Mouse (Mus musculus) kidney, embryonic 15.5 days (tissue): ENCODE measurements at regions not wholly inside any gene's neighbourhood (a gene's known extent, or its start where the extent isn't known, plus 50 kb on each side); places are given as distances from the start of the nearest gene placed in this dataset.
A peak's percentile ranks its signal among the peaks of the same experiment; 100 is the strongest.

Experiments
- ATAC-seq: fragments of 200-750 bp; cut with Nextera tagmentation; replicated peaks from 2 replicates; pipeline ENCODE4 v1.8.0; 2017; ENCODE audit warnings: moderate TSS enrichment; ENCODE audit not compliant: low FRiP score
- H3K27ac ChIP-seq: fragments of 300-500 bp; sonication (generic); 2 replicates; pipeline ENCODE4 v1.5.1; 2015; ENCODE audit warnings: mild to moderate bottlenecking, inconsistent platforms
- H3K27me3 ChIP-seq: fragments of 300-500 bp; sonication (generic); 2 replicates; pipeline ENCODE4 v1.6.1; 2015; ENCODE audit warnings: inconsistent platforms
- H3K36me3 ChIP-seq: fragments of 300-500 bp; sonication (generic); 2 replicates; pipeline ENCODE4 v1.6.1; 2015; ENCODE audit warnings: inconsistent platforms
- H3K4me1 ChIP-seq: fragments of 300-500 bp; sonication (generic); 2 replicates; pipeline ENCODE4 v1.6.1; 2015; ENCODE audit warnings: inconsistent platforms
- H3K4me2 ChIP-seq: fragments of 300-500 bp; sonication (generic); 2 replicates; pipeline ENCODE4 v1.6.1; 2015; ENCODE audit warnings: moderate library complexity, mild to moderate bottlenecking, inconsistent platforms
- H3K4me3 ChIP-seq: fragments of 300-500 bp; sonication (generic); replicated peaks from 2 replicates; pipeline ENCODE4 v1.5.1; 2015; ENCODE audit warnings: mild to moderate bottlenecking, inconsistent platforms
- H3K9ac ChIP-seq: fragments of 300-500 bp; sonication (generic); 2 replicates; pipeline ENCODE4 v1.6.1; 2015; ENCODE audit warnings: mild to moderate bottlenecking, inconsistent platforms
- H3K9me3 ChIP-seq: fragments of 300-500 bp; sonication (generic); replicated peaks from 2 replicates; pipeline ENCODE4 v1.6.1; 2016; ENCODE audit warnings: inconsistent platforms
- WGBS: fragments of 180-500 bp; shearing (Covaris S2); methylation state at CpG from one replicate; pipeline ENCODE4 v1.1.7; 2015; ENCODE audit warnings: mixed read lengths; 5-methylcytosine and 5-hydroxymethylcytosine counted together

DNA sequence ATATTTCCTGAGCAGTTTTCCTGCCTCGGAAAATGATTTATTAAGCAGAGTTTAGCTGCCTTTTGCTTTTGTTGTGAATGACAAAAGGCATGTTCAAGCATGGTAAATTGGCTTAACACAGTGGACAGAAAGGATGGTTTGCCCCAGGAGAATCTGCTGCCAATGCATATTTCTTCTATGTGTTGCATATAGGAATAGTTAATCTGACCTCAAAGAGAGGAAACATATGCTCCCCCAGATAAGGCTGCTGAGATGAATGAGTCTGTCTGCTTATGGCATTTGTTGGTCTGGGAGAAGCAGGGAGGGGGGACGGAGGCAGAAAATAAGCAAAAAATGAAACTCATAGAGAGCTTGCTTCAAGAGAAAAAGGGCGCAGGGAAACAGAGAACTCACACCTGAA, 638.9 kb downstream of the Stpg2 start:
- no peak for ATAC-seq
- 76% methylated on average over 3 of the region's 3 CpGs for WGBS

DNA sequence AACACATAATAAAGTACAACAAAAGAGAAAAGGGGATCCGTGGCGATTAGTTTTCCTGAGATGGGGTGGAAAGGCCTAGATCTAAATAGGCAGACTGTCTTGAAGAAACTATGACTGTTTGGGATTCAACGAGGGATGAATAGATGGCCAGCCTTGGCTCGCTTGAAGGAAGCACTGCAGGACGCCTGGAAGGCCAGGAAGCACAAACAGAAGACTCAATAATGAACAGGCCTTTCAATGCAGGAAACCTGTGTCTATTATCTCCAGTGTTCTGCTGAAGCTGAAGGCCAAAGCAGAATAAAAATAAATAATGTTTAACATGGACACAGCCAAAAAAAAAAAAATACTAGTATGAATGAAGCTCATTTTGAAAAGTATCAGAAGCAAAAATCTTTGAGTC, 642.3 kb downstream of the Stpg2 start:
- no peak overlapping the region for H3K27ac ChIP-seq
- no peaks in the 10 kb centered on the region for H3K27me3 ChIP-seq
- H3K9me3 ChIP-seq: no peaks in the 10 kb centered on the region
- WGBS: 66% methylated on average over 5 of the region's 5 CpGs
- no peak overlapping the region for H3K4me3 ChIP-seq
- no peak overlapping the region for H3K9ac ChIP-seq
- no peaks in the 10 kb centered on the region for H3K36me3 ChIP-seq
- H3K4me2 ChIP-seq: no peak overlapping the region
- ATAC-seq: no peak
- H3K4me1 ChIP-seq: no peaks in the 10 kb centered on the region

More for the DNA sequence above, 638.9 kb downstream of the Stpg2 start:
- H3K36me3 ChIP-seq: no peaks in the 10 kb centered on the region
- H3K4me1 ChIP-seq: no peaks in the 10 kb centered on the region
- H3K9me3 ChIP-seq: no peaks in the 10 kb centered on the region
- no peaks in the 10 kb centered on the region for H3K27me3 ChIP-seq
- H3K27ac ChIP-seq: no peak overlapping the region
- H3K4me3 ChIP-seq: no peak overlapping the region
- no peak overlapping the region for H3K4me2 ChIP-seq
- no peak overlapping the region for H3K9ac ChIP-seq

DNA sequence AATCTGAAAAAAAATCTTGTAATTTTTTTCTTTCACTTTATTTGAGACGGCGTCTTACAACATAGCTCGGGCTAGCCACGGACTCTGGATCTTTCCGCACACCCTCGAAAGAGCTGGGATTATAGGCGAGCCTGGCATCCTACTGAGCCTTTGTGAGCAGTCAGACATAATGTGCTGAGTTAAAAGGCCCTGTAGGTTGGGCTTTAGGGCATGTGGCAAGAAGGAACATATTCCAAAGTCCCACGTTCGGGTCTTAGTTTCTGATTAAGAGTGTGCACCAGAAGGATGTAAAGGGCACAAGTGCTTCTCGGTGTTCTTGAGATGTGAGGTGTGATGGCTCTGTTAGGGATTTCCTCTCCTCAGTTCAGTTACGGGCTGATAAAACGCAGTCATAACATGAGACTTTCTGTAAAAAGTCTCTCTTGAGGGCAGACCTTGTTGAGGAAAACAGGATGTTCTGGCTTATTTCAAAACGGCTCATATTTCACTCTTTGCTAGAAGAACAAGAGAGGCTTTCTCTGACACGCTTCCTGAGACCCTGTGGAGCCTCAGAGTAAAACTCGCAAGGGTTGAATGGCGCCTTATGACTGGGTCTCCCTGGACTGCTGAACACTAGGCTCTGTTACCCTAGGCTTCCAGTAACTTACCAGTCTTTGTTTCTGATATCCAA, 654.6 kb downstream of the Stpg2 start:
- 44% methylated on average over 16 of the region's 16 CpGs for WGBS
- ATAC-seq: peak; percentile 91
- Histone ChIP-seq H3K9me3 (no peaks in the 10 kb centered on the region), H3K36me3 (no peaks in the 10 kb centered on the region), H3K27me3 (no peaks in the 10 kb centered on the region), H3K4me1 (peaks cover 16% of the 10 kb centered on the region), H3K9ac (no peak overlapping the region), H3K27ac (peak overlapping the region; percentile 28; the same call in 1 of the 2 replicates), H3K4me3 (no peak overlapping the region), H3K4me2 (peak overlapping the region; percentile 43)

DNA sequence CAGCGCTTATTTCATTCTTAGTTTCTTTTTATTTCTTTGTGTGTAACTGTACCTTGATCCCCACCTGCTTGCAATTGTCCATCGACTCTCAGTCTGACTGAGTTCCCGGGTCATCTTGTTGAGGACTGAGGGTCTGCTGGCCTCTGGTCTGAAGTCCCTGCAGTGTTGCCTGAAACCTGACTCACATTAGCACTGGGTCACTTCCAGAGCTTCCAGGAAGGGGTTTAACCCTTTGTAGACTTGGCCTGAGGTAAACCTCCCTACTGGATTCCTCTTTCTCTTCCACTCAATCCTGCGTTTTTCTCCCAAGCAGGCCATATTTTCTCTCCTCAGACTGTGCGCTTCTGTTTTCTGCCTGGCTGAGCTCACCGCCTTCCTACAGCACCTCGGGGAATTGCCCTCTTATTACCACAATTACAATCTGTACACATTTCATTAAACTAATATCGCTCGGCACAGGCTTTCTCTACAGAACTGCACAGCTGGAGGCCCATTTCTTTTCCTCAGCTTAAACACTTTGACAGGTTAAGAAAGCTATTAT, 655.4 kb downstream of the Stpg2 start:
- H3K27ac ChIP-seq: no peak overlapping the region
- H3K4me2 ChIP-seq: peak overlapping the region; percentile 43
- H3K4me1 ChIP-seq: peaks cover 16% of the 10 kb centered on the region
- no peak overlapping the region for H3K9ac ChIP-seq
- peak; percentile 84 for ATAC-seq
- no peaks in the 10 kb centered on the region for H3K36me3 ChIP-seq
- no peak overlapping the region for H3K4me3 ChIP-seq
- H3K27me3 ChIP-seq: no peaks in the 10 kb centered on the region
- WGBS: 15% methylated on average over 9 of the region's 9 CpGs
- H3K9me3 ChIP-seq: no peaks in the 10 kb centered on the region

DNA sequence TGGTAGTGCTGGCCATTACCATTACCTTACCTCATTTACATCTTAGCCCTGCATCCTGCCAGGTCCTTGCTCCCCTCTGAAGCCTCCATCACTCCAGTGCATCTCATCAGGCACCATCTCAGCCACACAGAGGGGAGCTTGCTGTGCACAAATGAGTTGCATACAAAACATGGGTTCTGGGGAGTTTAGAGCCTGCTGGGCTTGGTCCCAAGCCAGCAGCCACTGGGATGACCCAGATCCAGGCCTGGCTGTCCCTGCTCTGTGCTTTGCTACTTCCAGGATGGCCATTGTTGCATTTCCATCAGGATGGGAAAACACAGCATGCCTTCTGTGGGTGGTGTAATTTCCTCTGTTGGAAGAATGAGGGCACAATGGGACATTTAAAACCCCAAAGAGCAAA, 660.8 kb downstream of the Stpg2 start:
- H3K9ac ChIP-seq: no peak overlapping the region
- H3K27ac ChIP-seq: no peak overlapping the region
- H3K4me2 ChIP-seq: no peak overlapping the region
- peaks cover under 1% of the 10 kb centered on the region; the same call in 1 of the 2 replicates for H3K4me1 ChIP-seq
- H3K4me3 ChIP-seq: no peak overlapping the region
- no peaks in the 10 kb centered on the region for H3K9me3 ChIP-seq
- no peak for ATAC-seq
- H3K36me3 ChIP-seq: no peaks in the 10 kb centered on the region
- H3K27me3 ChIP-seq: no peaks in the 10 kb centered on the region

DNA sequence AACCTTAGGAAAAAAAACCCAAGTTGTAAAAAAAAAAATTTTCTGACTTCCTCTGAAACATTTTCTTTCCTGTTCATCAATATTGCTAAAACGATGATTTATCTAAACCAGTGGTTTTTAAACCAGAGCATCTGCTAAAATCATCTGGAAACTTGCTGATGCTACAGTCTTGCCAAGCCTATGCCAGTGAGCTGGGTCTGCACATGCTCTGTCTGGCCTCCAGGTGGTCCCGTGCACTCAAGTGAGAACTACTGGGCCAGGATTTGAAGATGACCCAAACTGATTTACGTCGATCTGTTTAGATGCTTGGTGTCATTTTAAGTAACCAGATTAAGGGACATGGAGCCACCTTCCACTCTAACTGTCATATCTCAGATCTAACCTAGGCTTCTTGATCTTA, 661.5 kb downstream of the Stpg2 start:
- no peak overlapping the region for H3K4me2 ChIP-seq
- 84% methylated on average over 4 of the region's 4 CpGs for WGBS
- no peaks in the 10 kb centered on the region for H3K4me1 ChIP-seq
- no peak for ATAC-seq
- H3K4me3 ChIP-seq: no peak overlapping the region
- no peaks in the 10 kb centered on the region for H3K9me3 ChIP-seq
- H3K9ac ChIP-seq: no peak overlapping the region
- H3K36me3 ChIP-seq: no peaks in the 10 kb centered on the region
- no peaks in the 10 kb centered on the region for H3K27me3 ChIP-seq
- no peak overlapping the region for H3K27ac ChIP-seq

DNA sequence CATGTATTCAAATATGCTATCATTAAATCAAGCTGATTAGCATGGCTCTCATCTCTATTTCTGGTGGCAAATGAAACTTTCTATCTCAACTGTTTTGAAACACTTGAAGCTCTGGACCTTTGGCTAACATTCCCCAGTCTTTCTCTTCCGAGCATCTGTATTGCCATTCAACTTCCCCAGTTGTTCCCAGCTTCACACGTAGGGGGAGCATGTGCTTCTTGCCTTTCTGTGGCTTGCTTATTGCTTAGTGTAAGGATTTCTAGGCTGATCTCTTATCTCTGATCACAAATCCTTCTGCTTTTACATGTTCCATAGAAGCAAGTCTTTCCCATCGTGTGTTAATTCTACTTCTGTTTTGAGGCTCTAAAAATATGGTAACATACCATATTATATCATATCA, 662.0 kb downstream of the Stpg2 start:
- no peak overlapping the region for H3K4me2 ChIP-seq
- no peak overlapping the region for H3K27ac ChIP-seq
- H3K4me1 ChIP-seq: no peaks in the 10 kb centered on the region
- no peak for ATAC-seq
- H3K4me3 ChIP-seq: no peak overlapping the region
- no peaks in the 10 kb centered on the region for H3K36me3 ChIP-seq
- WGBS: 77% methylated on average over 3 of the region's 3 CpGs
- no peaks in the 10 kb centered on the region for H3K9me3 ChIP-seq
- no peaks in the 10 kb centered on the region for H3K27me3 ChIP-seq
- no peak overlapping the region for H3K9ac ChIP-seq

DNA sequence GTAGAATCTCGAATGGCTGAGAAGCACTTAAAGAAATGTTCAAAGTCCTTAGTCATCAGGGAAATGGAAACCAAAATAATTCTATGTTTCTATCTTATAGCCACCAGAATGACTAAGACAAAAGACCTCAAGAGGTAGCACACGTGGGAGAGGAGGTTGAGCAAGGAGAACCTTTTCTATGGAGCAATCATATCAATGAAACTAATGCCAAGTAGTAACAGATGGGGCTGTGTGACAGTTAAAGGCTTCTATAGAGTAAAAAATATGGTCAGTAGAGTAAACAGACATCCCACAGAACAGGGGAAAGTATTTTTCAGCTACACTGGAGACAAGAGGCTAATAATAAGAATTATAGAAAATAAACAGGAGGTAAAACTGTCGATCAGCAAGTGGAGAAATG, 664.3 kb downstream of the Stpg2 start:
- Histone ChIP-seq H3K4me2 (no peak overlapping the region), H3K27ac (no peak overlapping the region), H3K27me3 (no peaks in the 10 kb centered on the region), H3K4me3 (no peak overlapping the region), H3K9ac (no peak overlapping the region), H3K9me3 (no peaks in the 10 kb centered on the region), H3K4me1 (no peaks in the 10 kb centered on the region), H3K36me3 (no peaks in the 10 kb centered on the region)
- 81% methylated on average over 3 of the region's 3 CpGs for WGBS
- ATAC-seq: no peak

DNA sequence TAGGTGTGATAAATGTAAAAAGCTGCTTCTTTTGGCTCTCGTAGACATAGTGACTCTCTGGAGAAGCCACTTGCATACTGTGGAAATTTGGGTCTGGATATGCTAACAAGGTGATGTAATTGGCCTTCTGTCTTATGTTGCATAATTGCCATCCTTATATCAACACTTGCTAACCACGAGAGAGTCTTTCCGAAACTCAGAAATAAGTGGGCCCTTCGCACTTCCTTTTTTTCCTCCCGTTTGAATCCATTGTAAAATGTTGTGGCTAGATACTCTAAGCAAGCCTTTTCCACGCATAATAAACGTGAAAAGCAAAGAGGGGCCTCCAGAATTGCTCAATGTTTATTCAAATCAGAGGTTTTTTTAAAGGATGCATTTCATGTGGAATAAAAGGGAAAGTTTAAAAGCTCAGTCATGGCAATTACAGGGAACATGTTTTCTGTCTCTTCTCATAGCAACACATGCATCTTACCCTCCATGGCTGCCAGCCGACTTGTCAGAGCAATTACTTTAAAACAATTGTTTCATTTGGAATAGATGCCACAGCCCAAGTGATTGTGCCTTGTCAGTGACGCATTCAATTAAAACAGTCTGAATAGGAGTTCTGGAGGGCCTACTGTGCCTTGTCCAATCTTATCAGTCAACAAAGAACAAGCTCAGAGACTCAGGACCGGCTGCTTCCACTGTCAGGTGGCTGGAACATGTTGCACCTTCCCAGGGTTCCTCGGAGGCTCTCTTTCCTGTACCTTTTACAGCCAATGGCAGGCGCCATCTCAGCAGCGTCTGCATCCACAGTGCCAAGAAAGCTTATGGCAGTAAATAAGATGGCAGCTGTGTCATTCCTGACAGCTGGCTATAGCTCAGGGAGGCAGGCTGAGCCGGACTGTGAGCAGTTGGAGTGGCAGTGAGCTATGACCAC, 680.7 kb downstream of the Stpg2 start:
- Histone ChIP-seq H3K4me3 (no peak overlapping the region), H3K9ac (no peak overlapping the region), H3K4me2 (no peak overlapping the region), H3K27ac (no peak overlapping the region), H3K36me3 (no peaks in the 10 kb centered on the region), H3K4me1 (no peaks in the 10 kb centered on the region), H3K9me3 (no peaks in the 10 kb centered on the region), H3K27me3 (no peaks in the 10 kb centered on the region)
- WGBS: 70% methylated on average over 14 of the region's 14 CpGs
- no peak for ATAC-seq

DNA sequence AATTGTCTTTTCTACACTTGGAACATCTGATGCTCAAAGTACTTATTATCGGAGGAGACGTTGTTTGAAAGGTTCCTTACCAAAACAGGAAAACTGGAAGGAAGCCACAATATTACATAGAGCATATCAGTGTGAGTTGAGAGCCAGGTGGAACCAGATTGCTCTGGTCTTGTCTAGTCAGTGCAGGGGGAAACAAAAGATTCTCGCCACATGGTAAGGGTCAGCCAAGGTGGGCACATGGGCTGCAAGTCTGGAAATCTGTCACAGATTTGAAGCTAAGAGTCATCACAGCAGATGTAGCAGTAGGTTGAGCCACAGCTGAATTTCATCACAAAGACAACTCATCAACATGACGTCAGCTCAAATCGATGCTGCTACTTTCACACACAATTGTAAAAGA, 681.8 kb downstream of the Stpg2 start:
- H3K36me3 ChIP-seq: no peaks in the 10 kb centered on the region
- H3K27ac ChIP-seq: no peak overlapping the region
- H3K4me3 ChIP-seq: no peak overlapping the region
- no peaks in the 10 kb centered on the region for H3K9me3 ChIP-seq
- no peak overlapping the region for H3K4me2 ChIP-seq
- no peaks in the 10 kb centered on the region for H3K4me1 ChIP-seq
- H3K9ac ChIP-seq: no peak overlapping the region
- no peak for ATAC-seq
- H3K27me3 ChIP-seq: no peaks in the 10 kb centered on the region
- 82% methylated on average over 5 of the region's 5 CpGs for WGBS

DNA sequence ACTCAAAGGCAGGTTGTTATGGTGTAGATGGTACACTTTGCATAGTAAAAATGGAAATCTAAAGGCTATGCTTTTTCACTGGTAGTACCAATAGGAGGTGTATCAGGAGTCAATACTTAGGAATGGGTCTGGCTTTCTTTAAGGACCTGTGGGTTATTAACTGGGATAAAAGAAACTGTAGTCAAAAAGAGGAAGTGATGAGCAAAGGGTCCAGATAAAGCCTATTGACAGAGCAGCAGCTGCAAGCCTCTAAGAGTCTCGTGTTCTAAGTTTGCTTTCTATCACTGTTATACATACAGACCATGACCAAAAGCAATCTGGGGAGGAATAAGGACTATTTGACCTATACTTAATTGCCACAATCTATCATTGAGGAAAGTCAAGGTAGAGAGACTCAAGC, 683.0 kb downstream of the Stpg2 start:
- no peak overlapping the region for H3K27ac ChIP-seq
- no peaks in the 10 kb centered on the region for H3K9me3 ChIP-seq
- H3K4me3 ChIP-seq: no peak overlapping the region
- no peaks in the 10 kb centered on the region for H3K27me3 ChIP-seq
- H3K9ac ChIP-seq: no peak overlapping the region
- H3K36me3 ChIP-seq: no peaks in the 10 kb centered on the region
- WGBS: 79% methylated on average over 1 of the region's 1 CpGs
- no peak for ATAC-seq
- H3K4me2 ChIP-seq: no peak overlapping the region
- no peaks in the 10 kb centered on the region for H3K4me1 ChIP-seq

DNA sequence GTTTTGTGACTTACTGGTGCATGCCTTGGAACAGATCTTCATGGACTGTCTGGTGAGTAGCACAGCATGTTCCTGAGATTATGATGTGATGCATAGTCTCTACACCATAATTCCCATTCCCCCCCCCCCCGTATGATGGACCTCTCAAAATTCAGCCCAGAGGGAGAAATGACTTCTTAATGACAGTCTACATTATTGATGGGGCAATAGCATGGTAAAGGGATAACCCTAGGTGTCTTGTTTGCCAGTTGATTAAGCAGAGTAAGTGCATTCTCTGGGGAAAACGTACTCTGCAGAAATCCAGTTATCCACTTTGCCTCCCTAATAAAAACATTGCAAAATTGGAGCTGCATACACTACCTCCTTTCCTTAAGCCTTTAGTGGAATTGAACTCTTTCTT, 684.7 kb downstream of the Stpg2 start:
- Histone ChIP-seq H3K36me3 (no peaks in the 10 kb centered on the region), H3K4me3 (no peak overlapping the region), H3K4me2 (no peak overlapping the region), H3K27ac (no peak overlapping the region), H3K27me3 (no peaks in the 10 kb centered on the region), H3K4me1 (no peaks in the 10 kb centered on the region), H3K9ac (no peak overlapping the region), H3K9me3 (no peaks in the 10 kb centered on the region)
- WGBS: 74% methylated on average over 2 of the region's 2 CpGs
- no peak for ATAC-seq
